Mouse (Mus musculus) embryonic facial prominence, embryonic 13.5 days (tissue): Measurements from ENCODE around the gene Rarb. TPM values are rescaled to one million over a fixed set of nuclear protein-coding genes. Genes with fewer than 3 reads are reported as not detected.
A peak's percentile ranks its signal among the peaks of the same experiment; 100 is the strongest.

ENCODE experiments used
- ATAC-seq: fragments of 200-750 bp; cut with Nextera tagmentation; 2 replicates; pipeline ENCODE4 v1.8.0; 2017; ENCODE audit warnings: low read depth; ENCODE audit not compliant: insufficient number of reproducible peaks, insufficient read depth, low FRiP score, low TSS enrichment
- H3K27ac ChIP-seq: fragments of 300-500 bp; sonication (generic); 2 replicates; pipeline ENCODE4 v1.5.1; 2015; ENCODE audit warnings: moderate library complexity, mild to moderate bottlenecking, inconsistent platforms
- H3K27me3 ChIP-seq: fragments of 300-500 bp; sonication (generic); 2 replicates; pipeline ENCODE4 v1.6.1; 2015; ENCODE audit warnings: mild to moderate bottlenecking, inconsistent platforms
- H3K36me3 ChIP-seq: fragments of 300-500 bp; sonication (generic); 2 replicates; pipeline ENCODE4 v1.6.1; 2015; ENCODE audit warnings: mild to moderate bottlenecking, inconsistent platforms
- H3K4me1 ChIP-seq: fragments of 300-500 bp; sonication (generic); 2 replicates; pipeline ENCODE4 v1.6.1; 2015; ENCODE audit warnings: inconsistent platforms
- H3K4me2 ChIP-seq: fragments of 300-500 bp; sonication (generic); 2 replicates; pipeline ENCODE4 v1.6.1; 2015; ENCODE audit warnings: moderate library complexity, mild to moderate bottlenecking, inconsistent platforms
- H3K4me3 ChIP-seq: fragments of 300-500 bp; sonication (generic); 2 replicates; pipeline ENCODE4 v1.5.1; 2015; ENCODE audit warnings: mild to moderate bottlenecking, inconsistent platforms
- H3K9ac ChIP-seq: fragments of 300-500 bp; sonication (generic); 2 replicates; pipeline ENCODE4 v1.6.1; 2015; ENCODE audit warnings: mild to moderate bottlenecking, inconsistent platforms
- H3K9me3 ChIP-seq: fragments of 300-500 bp; sonication (generic); 2 replicates; pipeline ENCODE4 v1.6.1; 2016; ENCODE audit warnings: inconsistent platforms
- WGBS: fragments of 180-500 bp; shearing (Covaris S2); methylation state at CpG from one replicate; pipeline ENCODE4 v1.1.7; 2015; ENCODE audit warnings: mixed read lengths; 5-methylcytosine and 5-hydroxymethylcytosine counted together
- polyA plus RNA-seq: library from polyadenylated mRNA; unstranded; fragments of >200 nt; fragmentation: Nextera tagmentation; extraction: Ambion mirVana; gene quantifications from 2 replicates; pipeline ENCODE4 v1.2.1, GENCODE M21; 2015

The Rarb gene
- polyA plus RNA-seq, 1 experiment from 2014 or later: 12.7 TPM

- H3K4me3 ChIP-seq: no peak overlapping the region
- WGBS: 54% methylated on average over 4 of the region's 4 CpGs
- no peak overlapping the region for H3K27ac ChIP-seq
- no peaks in the 10 kb centered on the region for H3K27me3 ChIP-seq
- no peak overlapping the region for H3K9ac ChIP-seq
- H3K9me3 ChIP-seq: no peaks in the 10 kb centered on the region
- no peak overlapping the region for H3K4me2 ChIP-seq
- ATAC-seq: peak; percentile 62; the same call in 1 of the 2 replicates
- peaks cover 16% of the 10 kb centered on the region; the same call in 1 of the 2 replicates for H3K4me1 ChIP-seq
- no peaks in the 10 kb centered on the region for H3K36me3 ChIP-seq
These were observed 370.5 kb downstream of the Rarb start for GRCm38 (mm10) chr14:16448269-16448987.

GRCm38 (mm10) chr14:16447587-16447986 is 371.4 kb downstream of the Rarb start:
- no peaks in the 10 kb centered on the region for H3K9me3 ChIP-seq
- H3K36me3 ChIP-seq: no peaks in the 10 kb centered on the region
- 40% methylated on average over 3 of the region's 3 CpGs for WGBS
- no peak for ATAC-seq
- H3K27me3 ChIP-seq: no peaks in the 10 kb centered on the region
- no peak overlapping the region for H3K27ac ChIP-seq
- no peak overlapping the region for H3K4me3 ChIP-seq
- H3K4me1 ChIP-seq: peaks cover 16% of the 10 kb centered on the region; the same call in 1 of the 2 replicates
- H3K9ac ChIP-seq: no peak overlapping the region
- no peak overlapping the region for H3K4me2 ChIP-seq

GRCm38 (mm10) chr14:16444859-16445258 is 374.1 kb downstream of the Rarb start:
- Histone ChIP-seq H3K4me1 (peaks cover 17% of the 10 kb centered on the region; the same call in 1 of the 2 replicates), H3K36me3 (no peaks in the 10 kb centered on the region), H3K9ac (no peak overlapping the region), H3K27me3 (no peaks in the 10 kb centered on the region), H3K9me3 (no peaks in the 10 kb centered on the region), H3K27ac (no peak overlapping the region), H3K4me3 (no peak overlapping the region), H3K4me2 (no peak overlapping the region)
- 57% methylated on average over 4 of the region's 4 CpGs for WGBS
- ATAC-seq: no peak

- Histone ChIP-seq H3K4me3 (no peak overlapping the region), H3K27ac (no peak overlapping the region), H3K9ac (no peak overlapping the region), H3K4me2 (no peak overlapping the region), H3K9me3 (no peaks in the 10 kb centered on the region), H3K27me3 (no peaks in the 10 kb centered on the region), H3K36me3 (peaks cover 24% of the 10 kb centered on the region), H3K4me1 (0 out of 2 replicates have a peak, but pooled peaks cover 6% of the 10 kb centered on the region)
- ATAC-seq: no peak
- 61% methylated on average over 6 of the region's 6 CpGs for WGBS
These were observed 379.4 kb downstream of the Rarb start for GRCm38 (mm10) chr14:16439385-16440126.

- WGBS: 90% methylated on average over 4 of the region's 4 CpGs
- Histone ChIP-seq H3K27ac (no peak overlapping the region), H3K4me1 (0 out of 2 replicates have a peak, but pooled peaks cover 5% of the 10 kb centered on the region), H3K36me3 (peaks cover 27% of the 10 kb centered on the region), H3K4me2 (no peak overlapping the region), H3K9me3 (no peaks in the 10 kb centered on the region), H3K9ac (no peak overlapping the region), H3K4me3 (no peak overlapping the region), H3K27me3 (no peaks in the 10 kb centered on the region)
- no peak for ATAC-seq
These were observed 381.6 kb downstream of the Rarb start for GRCm38 (mm10) chr14:16437386-16437785.

GRCm38 (mm10) chr14:16434396-16435171 is 384.4 kb downstream of the Rarb start:
- Histone ChIP-seq H3K4me1 (0 out of 2 replicates have a peak, but pooled peaks cover under 1% of the 10 kb centered on the region), H3K9ac (no peak overlapping the region), H3K27ac (no peak overlapping the region), H3K9me3 (no peaks in the 10 kb centered on the region), H3K27me3 (no peaks in the 10 kb centered on the region), H3K4me2 (no peak overlapping the region), H3K36me3 (peaks cover 48% of the 10 kb centered on the region), H3K4me3 (no peak overlapping the region)
- 59% methylated on average over 3 of the region's 3 CpGs for WGBS
- ATAC-seq: no peak

- H3K4me1 ChIP-seq: no peaks in the 10 kb centered on the region
- H3K9ac ChIP-seq: no peak overlapping the region
- no peak overlapping the region for H3K4me3 ChIP-seq
- ATAC-seq: peak; percentile 53; the same call in 1 of the 2 replicates
- H3K27me3 ChIP-seq: no peaks in the 10 kb centered on the region
- no peak overlapping the region for H3K27ac ChIP-seq
- no peak overlapping the region for H3K4me2 ChIP-seq
- peaks cover 55% of the 10 kb centered on the region for H3K36me3 ChIP-seq
- no peaks in the 10 kb centered on the region for H3K9me3 ChIP-seq
- 25% methylated on average over 2 of the region's 2 CpGs for WGBS
These were observed 385.8 kb downstream of the Rarb start for GRCm38 (mm10) chr14:16433206-16433605.

GRCm38 (mm10) chr14:16432550-16432949 is 386.4 kb downstream of the Rarb start:
- Histone ChIP-seq H3K36me3 (peaks cover 57% of the 10 kb centered on the region), H3K27ac (peak overlapping the region; percentile 48; the same call in 1 of the 2 replicates), H3K4me2 (no peak overlapping the region), H3K9ac (no peak overlapping the region), H3K9me3 (no peaks in the 10 kb centered on the region), H3K4me1 (no peaks in the 10 kb centered on the region), H3K27me3 (no peaks in the 10 kb centered on the region), H3K4me3 (no peak overlapping the region)
- 81% methylated on average over 3 of the region's 3 CpGs for whole genome bisulfite sequencing
- 0 out of 2 replicates have a peak, but pooled peaks have one; percentile 12 for ATAC-seq

- Histone ChIP-seq H3K9me3 (no peaks in the 10 kb centered on the region), H3K4me3 (no peak overlapping the region), H3K27me3 (no peaks in the 10 kb centered on the region), H3K9ac (no peak overlapping the region), H3K4me2 (no peak overlapping the region), H3K4me1 (no peaks in the 10 kb centered on the region), H3K27ac (no peak overlapping the region), H3K36me3 (peaks cover 57% of the 10 kb centered on the region)
- no peak for ATAC-seq
- 61% methylated on average over 4 of the region's 4 CpGs for WGBS
These were observed 386.9 kb downstream of the Rarb start for GRCm38 (mm10) chr14:16431941-16432499.

- H3K36me3 ChIP-seq: peaks cover 56% of the 10 kb centered on the region
- H3K27me3 ChIP-seq: no peaks in the 10 kb centered on the region
- no peak for ATAC-seq
These were observed 391.4 kb downstream of the Rarb start for GRCm38 (mm10) chr14:16427569-16427968.

GRCm38 (mm10) chr14:16414163-16414562 is 404.8 kb downstream of the Rarb start:
- H3K36me3 ChIP-seq: peaks cover 46% of the 10 kb centered on the region
- no peak overlapping the region for H3K4me2 ChIP-seq
- no peak overlapping the region for H3K4me3 ChIP-seq
- no peaks in the 10 kb centered on the region for H3K27me3 ChIP-seq
- H3K4me1 ChIP-seq: no peaks in the 10 kb centered on the region
- ATAC-seq: no peak
- no peaks in the 10 kb centered on the region for H3K9me3 ChIP-seq
- no peak overlapping the region for H3K27ac ChIP-seq
- H3K9ac ChIP-seq: no peak overlapping the region
- WGBS: 68% methylated on average over 4 of the region's 4 CpGs

More at GRCm38 (mm10) chr14:16427569-16427968, 391.4 kb downstream of the Rarb start:
- Histone ChIP-seq H3K4me3 (no peak overlapping the region), H3K4me2 (no peak overlapping the region), H3K27ac (no peak overlapping the region; the same call in 1 of the 2 replicates), H3K4me1 (no peaks in the 10 kb centered on the region), H3K9me3 (no peaks in the 10 kb centered on the region), H3K9ac (no peak overlapping the region)
- 80% methylated on average over 4 of the region's 4 CpGs for WGBS
